Mouse (Mus musculus) lung, embryonic 16.5 days (tissue): ENCODE measurements around the gene H2afj. TPM values are rescaled to one million over a fixed set of nuclear protein-coding genes. Genes with fewer than 3 reads are reported as not detected.

Experiments
- ATAC-seq: fragments of 200-750 bp; cut with Nextera tagmentation; 2 replicates; pipeline ENCODE4 v1.8.0; 2017; ENCODE audit warnings: low read depth, mild to moderate bottlenecking, moderate library complexity
- H3K27ac ChIP-seq: fragments of 300-500 bp; sonication (generic); 2 replicates; pipeline ENCODE4 v1.5.1; 2014; ENCODE audit warnings: mild to moderate bottlenecking, control low read depth, low read length
- H3K27me3 ChIP-seq: fragments of 300-500 bp; sonication (generic); 2 replicates; pipeline ENCODE4 v1.6.1; 2014; ENCODE audit warnings: low read depth, low read length, mixed read lengths; ENCODE audit not compliant: control insufficient read depth, insufficient read depth
- H3K36me3 ChIP-seq: fragments of 300-500 bp; sonication (generic); 2 replicates; pipeline ENCODE4 v1.6.1; 2014; ENCODE audit warnings: low read length; ENCODE audit not compliant: control insufficient read depth, insufficient read depth
- H3K4me1 ChIP-seq: fragments of 300-500 bp; sonication (generic); replicated peaks from 2 replicates; pipeline ENCODE4 v1.6.1; 2014; ENCODE audit warnings: low read length, mixed read lengths; ENCODE audit not compliant: control insufficient read depth, insufficient read depth
- H3K4me2 ChIP-seq: fragments of 300-500 bp; sonication (generic); 2 replicates; pipeline ENCODE4 v1.6.1; 2014; ENCODE audit warnings: low read depth, low read length, control low read depth
- H3K4me3 ChIP-seq: fragments of 300-500 bp; sonication (generic); 2 replicates; pipeline ENCODE4 v1.5.1; 2014; ENCODE audit warnings: mild to moderate bottlenecking, low read length, control low read depth
- H3K9ac ChIP-seq: fragments of 300-500 bp; sonication (generic); 2 replicates; pipeline ENCODE4 v1.6.1; 2014; ENCODE audit warnings: low read length, control low read depth
- H3K9me3 ChIP-seq: fragments of 300-500 bp; sonication (generic); 2 replicates; pipeline ENCODE4 v1.6.1; 2016; ENCODE audit warnings: low read length; ENCODE audit not compliant: control insufficient read depth
- WGBS: fragments of 180-500 bp; shearing (Covaris S2); extraction: QIAGEN DNeasy Blood & Tissue Kit; methylation state at CpG from one replicate; pipeline ENCODE4 v1.1.7; 2014; 5-methylcytosine and 5-hydroxymethylcytosine counted together
- polyA plus RNA-seq: library from polyadenylated mRNA; unstranded; fragments of >200 nt; fragmentation: Nextera tagmentation; extraction: Ambion mirVana; gene quantifications from 2 replicates; pipeline ENCODE4 v1.2.1, GENCODE M21; 2015

Gene H2afj
- polyA plus RNA-seq, 1 experiment from 2014 or later: 141 TPM

- Histone ChIP-seq H3K4me1 (peaks cover 4% of the 10 kb centered on the region), H3K4me2 (no peak overlapping the region), H3K27ac (no peak overlapping the region), H3K9me3 (no peaks in the 10 kb centered on the region), H3K4me3 (no peak overlapping the region), H3K36me3 (no peaks in the 10 kb centered on the region), H3K27me3 (no peaks in the 10 kb centered on the region), H3K9ac (no peak overlapping the region)
- no peak for ATAC-seq
- WGBS: 79% methylated on average over 8 of the region's 8 CpGs
Observed at GRCm38 (mm10) chr6:136848399-136848798, 40.4 kb downstream of the H2afj start.

- Histone ChIP-seq H3K36me3 (no peaks in the 10 kb centered on the region), H3K27me3 (no peaks in the 10 kb centered on the region), H3K9me3 (no peaks in the 10 kb centered on the region), H3K27ac (no peak overlapping the region), H3K4me3 (no peak overlapping the region), H3K4me2 (no peak overlapping the region), H3K4me1 (peaks cover 4% of the 10 kb centered on the region), H3K9ac (no peak overlapping the region)
- 83% methylated on average over 5 of the region's 5 CpGs for WGBS
- ATAC-seq: no peak
Observed at GRCm38 (mm10) chr6:136848971-136849370, 40.9 kb downstream of the H2afj start.

- no peak for ATAC-seq
- H3K27ac ChIP-seq: no peak overlapping the region
- 68% methylated on average over 6 of the region's 6 CpGs for WGBS
Observed at GRCm38 (mm10) chr6:136850267-136850666, 42.2 kb downstream of the H2afj start.

GRCm38 (mm10) chr6:136852348-136852747 is 44.3 kb downstream of the H2afj start:
- Histone ChIP-seq H3K4me3 (no peak overlapping the region), H3K4me2 (no peak overlapping the region), H3K4me1 (peaks cover 21% of the 10 kb centered on the region), H3K27me3 (no peaks in the 10 kb centered on the region), H3K9ac (no peak overlapping the region), H3K27ac (peak overlapping the region; percentile 28; the same call in 1 of the 2 replicates), H3K9me3 (no peaks in the 10 kb centered on the region), H3K36me3 (no peaks in the 10 kb centered on the region)
- WGBS: 69% methylated on average over 4 of the region's 4 CpGs
- no peak for ATAC-seq

More at GRCm38 (mm10) chr6:136850267-136850666, 42.2 kb downstream of the H2afj start:
- H3K4me2 ChIP-seq: no peak overlapping the region
- no peaks in the 10 kb centered on the region for H3K27me3 ChIP-seq
- no peaks in the 10 kb centered on the region for H3K36me3 ChIP-seq
- H3K9ac ChIP-seq: no peak overlapping the region
- H3K9me3 ChIP-seq: no peaks in the 10 kb centered on the region
- H3K4me1 ChIP-seq: peaks cover 5% of the 10 kb centered on the region
- H3K4me3 ChIP-seq: no peak overlapping the region

GRCm38 (mm10) chr6:136852762-136853161 is 44.7 kb downstream of the H2afj start:
- Histone ChIP-seq H3K4me2 (no peak overlapping the region), H3K36me3 (no peaks in the 10 kb centered on the region), H3K9me3 (no peaks in the 10 kb centered on the region), H3K27me3 (no peaks in the 10 kb centered on the region), H3K4me3 (no peak overlapping the region), H3K27ac (peak overlapping the region; percentile 28; the same call in 1 of the 2 replicates), H3K9ac (no peak overlapping the region), H3K4me1 (peaks cover 25% of the 10 kb centered on the region)
- WGBS: 35% methylated on average over 3 of the region's 3 CpGs
- ATAC-seq: no peak

- no peak overlapping the region for H3K4me2 ChIP-seq
- no peaks in the 10 kb centered on the region for H3K36me3 ChIP-seq
- H3K9ac ChIP-seq: no peak overlapping the region
- no peaks in the 10 kb centered on the region for H3K9me3 ChIP-seq
- no peak for ATAC-seq
- no peak overlapping the region for H3K4me3 ChIP-seq
- peaks cover 35% of the 10 kb centered on the region for H3K4me1 ChIP-seq
- H3K27ac ChIP-seq: no peak overlapping the region
- no peaks in the 10 kb centered on the region for H3K27me3 ChIP-seq
- 79% methylated on average over 11 of the region's 11 CpGs for WGBS
Observed at GRCm38 (mm10) chr6:136854361-136854781, 46.3 kb downstream of the H2afj start.

GRCm38 (mm10) chr6:136855183-136855582 is 47.1 kb downstream of the H2afj start:
- Histone ChIP-seq H3K4me2 (peak overlapping the region; percentile 55; the same call in 1 of the 2 replicates), H3K9me3 (no peaks in the 10 kb centered on the region), H3K27ac (no peak overlapping the region; the same call in 1 of the 2 replicates), H3K36me3 (no peaks in the 10 kb centered on the region), H3K4me1 (peaks cover 38% of the 10 kb centered on the region), H3K9ac (no peak overlapping the region), H3K27me3 (no peaks in the 10 kb centered on the region), H3K4me3 (no peak overlapping the region)
- WGBS: 56% methylated on average over 2 of the region's 2 CpGs
- no peak for ATAC-seq

GRCm38 (mm10) chr6:136856071-136856636 is 48.1 kb downstream of the H2afj start:
- Histone ChIP-seq H3K4me3 (peak overlapping the region; percentile 39), H3K36me3 (no peaks in the 10 kb centered on the region), H3K9me3 (no peaks in the 10 kb centered on the region), H3K4me2 (peak overlapping the region; percentile 55), H3K9ac (peak overlapping the region; percentile 61), H3K27me3 (no peaks in the 10 kb centered on the region), H3K4me1 (peaks cover 38% of the 10 kb centered on the region), H3K27ac (peak overlapping the region; percentile 89)
- ATAC-seq: peak; percentile 61
- 22% methylated on average over 14 of the region's 14 CpGs for WGBS

- Histone ChIP-seq H3K27me3 (no peaks in the 10 kb centered on the region), H3K9me3 (no peaks in the 10 kb centered on the region), H3K4me3 (peak within 1 kb of the TSS; percentile 33), H3K9ac (peak within 1 kb of the TSS; percentile 59), H3K4me2 (peak within 1 kb of the TSS; percentile 55), H3K4me1 (peaks cover 38% of the 10 kb centered on the region), H3K27ac (peak within 1 kb of the TSS; percentile 98), H3K36me3 (no peaks in the 10 kb centered on the region)
- ATAC-seq: peak; percentile 44
- WGBS: 16% methylated on average over 18 of the region's 18 CpGs
Observed at GRCm38 (mm10) chr6:136857186-136857872, 49.3 kb downstream of the H2afj start, which contains the start of gene Art4. Gene Art4 (minus strand): TSS chr6:136857733.
